Comparison of ENCODE assay signal across 16 mouse cellular contexts in genomic region chr2:125253699-125254098, GRCm38 (mm10).
"Had no signal": no experiment of that assay in that cellular context is flagged by ENCODE, and none has a peak within 500 bp of the region (broad histone marks: within the 10 kb centered on the region; RNA-seq: fewer than 3 reads in every experiment).

No protein-coding gene starts in this region.

- ATAC-seq: intestine, postnatal 0 days; midbrain, embryonic 13.5 days; midbrain, embryonic 16.5 days had no signal

- H3K27me3 ChIP-seq: lung, embryonic 15.5 days; megakaryocyte, embryonic 14.5 days; midbrain, embryonic 13.5 days had no signal

- H3K27ac ChIP-seq: kidney, postnatal 0 days; layer of hippocampus, adult 2 months; liver, embryonic 14.5 days; lung, embryonic 15.5 days; midbrain, embryonic 10.5 days; midbrain, embryonic 13.5 days had no signal

- H3K4me3 ChIP-seq: layer of hippocampus, adult 2 months; lung, embryonic 15.5 days; megakaryocyte, embryonic 14.5 days; midbrain, embryonic 10.5 days; midbrain, embryonic 13.5 days had no signal

- H3K4me2 ChIP-seq: liver, embryonic 11.5 days; lung, embryonic 15.5 days; midbrain, embryonic 13.5 days had no signal

- DNase-seq: kidney, adult 2 months; kidney, postnatal 25 days; layer of hippocampus, adult 9-11 months; lung, adult 18-20 months; lung, postnatal 10 days; lung, postnatal 36 days had no signal

- H3K9ac ChIP-seq: liver, embryonic 14.5 days; lung, embryonic 15.5 days; midbrain, embryonic 13.5 days had no signal
